Mouse (Mus musculus) bone marrow, adult 2 months (tissue): ENCODE data around the gene Gna12. TPM values are rescaled to one million over a fixed set of nuclear protein-coding genes. Genes with fewer than 3 reads are reported as not detected.

Experiments
- H3K27ac ChIP-seq: fragments of 200-500 bp; 2 replicates; pipeline ENCODE4 v1.5.1; 2012; ENCODE audit warnings: low read depth, mild to moderate bottlenecking, control low read depth, inconsistent platforms, low read length; ENCODE audit not compliant: control insufficient read depth, poor library complexity, insufficient read depth
- H3K4me1 ChIP-seq: fragments of 200-500 bp; 2 replicates; pipeline ENCODE4 v1.6.1; 2011; ENCODE audit warnings: low read length; ENCODE audit not compliant: control insufficient read depth, insufficient read depth
- H3K4me3 ChIP-seq: fragments of 200-500 bp; replicated peaks from 2 replicates; pipeline ENCODE3; 2011; ENCODE audit warnings: mild to moderate bottlenecking, low read depth, low read length, control low read depth; ENCODE audit not compliant: control insufficient read depth
- CTCF ChIP-seq: fragments of 200-500 bp; IDR thresholded peaks from 2 replicates; pipeline ENCODE4 v1.5.1; 2011; ENCODE audit warnings: low read length, control low read depth; ENCODE audit not compliant: control insufficient read depth, insufficient read depth
- POLR2A ChIP-seq: fragments of 200-500 bp; IDR thresholded peaks from 2 replicates; pipeline ENCODE4 v1.6.1; 2011; ENCODE audit warnings: low read depth, mild to moderate bottlenecking, control low read depth, low read length, borderline replicate concordance; ENCODE audit not compliant: control insufficient read depth
- WGBS: fragments of 180-500 bp; shearing (Covaris S2); methylation state at CpG from one replicate; pipeline ENCODE4 v1.1.7; 2018; 5-methylcytosine and 5-hydroxymethylcytosine counted together
- polyA plus RNA-seq: library from polyadenylated mRNA; stranded (reverse); fragments of >200 nt; gene quantifications from 2 replicates; pipeline ENCODE4 v1.2.4, GENCODE M21; 2011; ENCODE audit warnings: low replicate concordance; ENCODE audit not compliant: missing spikeins, insufficient read depth, insufficient read length

Gene Gna12
- polyA plus RNA-seq, 1 experiment, result 15.8 TPM

- Histone ChIP-seq H3K27ac (no peak overlapping the region), H3K4me3 (no peak overlapping the region), H3K4me1 (no peaks in the 10 kb centered on the region)
- TF ChIP-seq CTCF (peak; percentile 21), POLR2A (no peak)
- WGBS, result 52% methylated on average over 8 of the region's 8 CpGs
These were observed 27.4 kb upstream of the Gna12 start for GRCm38 (mm10) chr5:140857432-140858154.

GRCm38 (mm10) chr5:140855909-140856530 is 25.8 kb upstream of the Gna12 start:
- WGBS, result 83% methylated on average over 11 of the region's 11 CpGs
- Histone ChIP-seq H3K4me3 (no peak overlapping the region), H3K4me1 (no peaks in the 10 kb centered on the region), H3K27ac (no peak overlapping the region)
- TF ChIP-seq CTCF (no peak), POLR2A (no peak)

- Histone ChIP-seq H3K4me1 (no peaks in the 10 kb centered on the region), H3K4me3 (no peak overlapping the region), H3K27ac (no peak overlapping the region)
- 82% methylated on average over 4 of the region's 4 CpGs for WGBS
- TF ChIP-seq CTCF (no peak), POLR2A (no peak)
These were observed 24.5 kb upstream of the Gna12 start for GRCm38 (mm10) chr5:140854700-140855099.

GRCm38 (mm10) chr5:140853723-140854122 is 23.5 kb upstream of the Gna12 start:
- 71% methylated on average over 5 of the region's 5 CpGs for WGBS
- no peak for TF ChIP-seq POLR2A
- no peak for TF ChIP-seq CTCF

GRCm38 (mm10) chr5:140852435-140852996 is 22.3 kb upstream of the Gna12 start:
- TF ChIP-seq CTCF, result no peak
- no peak for TF ChIP-seq POLR2A
- H3K4me3 ChIP-seq, result no peak overlapping the region
- 81% methylated on average over 12 of the region's 12 CpGs for WGBS
- no peaks in the 10 kb centered on the region for H3K4me1 ChIP-seq
- H3K27ac ChIP-seq, result no peak overlapping the region

More at GRCm38 (mm10) chr5:140853723-140854122, 23.5 kb upstream of the Gna12 start:
- Histone ChIP-seq H3K4me3 (no peak overlapping the region), H3K27ac (no peak overlapping the region), H3K4me1 (no peaks in the 10 kb centered on the region)

GRCm38 (mm10) chr5:140847300-140847729 is 17.1 kb upstream of the Gna12 start:
- 28% methylated on average over 5 of the region's 5 CpGs for WGBS
- Histone ChIP-seq H3K4me1 (no peaks in the 10 kb centered on the region), H3K4me3 (no peak overlapping the region), H3K27ac (no peak overlapping the region)
- no peak for TF ChIP-seq POLR2A
- TF ChIP-seq CTCF, result peak; percentile 69

- 25% methylated on average over 4 of the region's 4 CpGs for WGBS
- no peak overlapping the region for H3K4me3 ChIP-seq
- no peak overlapping the region for H3K27ac ChIP-seq
- no peaks in the 10 kb centered on the region; the same call in 1 of the 2 replicates for H3K4me1 ChIP-seq
- TF ChIP-seq POLR2A (no peak), CTCF (no peak)
These were observed 11.7 kb upstream of the Gna12 start for GRCm38 (mm10) chr5:140841942-140842341.

- WGBS, result 77% methylated on average over 8 of the region's 8 CpGs
- TF ChIP-seq CTCF (no peak), POLR2A (no peak)
- Histone ChIP-seq H3K4me1 (peaks cover 6% of the 10 kb centered on the region), H3K27ac (no peak overlapping the region), H3K4me3 (no peak overlapping the region)
These were observed 817 bp upstream of the Gna12 start for GRCm38 (mm10) chr5:140831064-140831431.

- Histone ChIP-seq H3K4me3 (peak overlapping the region; percentile 91), H3K27ac (peak overlapping the region; percentile 84), H3K4me1 (peaks cover 6% of the 10 kb centered on the region)
- WGBS, result 11% methylated on average over 58 of the region's 58 CpGs
- TF ChIP-seq POLR2A (peak; percentile 10; the same call in 1 of the 2 replicates), CTCF (no peak)
These were observed 328 bp downstream of the Gna12 start for GRCm38 (mm10) chr5:140829911-140830294.
